Mouse (Mus musculus): ENCODE results near the gene Tceal9. TPM values are rescaled to one million over a fixed set of nuclear protein-coding genes. Genes with fewer than 3 reads are reported as not detected.

The Tceal9 gene
- total RNA-seq, 2 experiments from 2014 or later = 89.7 to 92.3 TPM

DNA sequence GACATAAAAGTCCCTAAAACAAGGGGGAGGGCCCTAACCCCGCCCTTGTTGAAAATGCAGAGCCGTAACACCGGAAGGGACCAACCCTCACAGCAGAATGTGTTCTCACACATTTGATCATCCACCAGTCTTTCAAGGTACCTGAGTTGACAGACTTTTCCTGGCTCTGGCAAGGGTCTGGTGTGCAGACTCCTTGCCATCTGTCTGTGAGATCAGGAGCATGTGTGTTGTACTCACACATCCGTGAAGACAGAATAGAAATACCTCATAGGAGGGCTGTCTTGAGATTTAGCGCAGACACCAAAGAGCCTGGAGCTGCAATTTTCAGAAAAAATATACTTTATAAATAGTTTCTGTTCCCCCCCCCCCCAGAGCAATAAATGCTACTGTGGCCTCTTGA, 34.5 kb downstream of the Tceal9 start:
- Histone ChIP-seq H3K27ac (no peak overlapping the region), H3K4me3 (no peak overlapping the region)
- DNase-seq (ENCODE audit: low spot score in 2 of 2) = no peak
- no peak for TF ChIP-seq CTCF (conservative IDR thresholded peaks at IDR 0.05)

DNA sequence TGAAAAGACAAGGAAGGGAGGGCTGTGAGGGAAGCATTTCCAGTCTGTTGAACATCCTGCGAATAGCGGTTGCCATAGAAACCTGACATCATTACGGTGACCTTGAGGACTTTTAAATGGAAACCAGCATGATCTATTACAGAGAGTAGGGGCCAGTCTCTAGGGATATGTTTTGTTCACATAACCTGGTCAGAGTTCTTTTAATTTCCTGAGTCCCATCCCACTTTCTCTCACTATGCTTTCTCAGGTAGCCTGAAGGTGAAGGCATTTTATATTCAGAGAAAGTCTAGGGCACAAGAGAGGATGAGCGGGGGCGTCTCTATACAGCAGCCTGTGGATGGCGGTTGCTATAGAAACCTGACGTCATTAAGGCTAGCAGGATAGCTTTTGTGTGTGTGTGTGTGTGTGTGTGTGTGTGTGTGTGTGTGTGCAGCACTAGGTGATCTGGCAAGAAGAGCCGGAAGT, 46.0 kb downstream of the Tceal9 start:
- Histone ChIP-seq H3K27ac (peak overlapping the region; percentile 46; the same call in 1 of the 2 replicates), H3K4me3 (peak overlapping the region; percentile 13; the same call in 1 of the 2 replicates)
- no peak for DNase-seq (ENCODE audit: low spot score in 2 of 2)
- TF ChIP-seq CTCF (conservative IDR thresholded peaks at IDR 0.05) = no peak

Other genes with a start within 250 kb of the Tceal9 start
- 10 to 100 TPM; 32.6 to 34.4 TPM for gene Arxes1, start 211.7 kb upstream of the Tceal9 start, total RNA-seq (2021)
- gene Bex2, start 176.8 kb upstream of the Tceal9 start, total RNA-seq (2021) = 100 to 1,000 TPM; 365 to 379 TPM
- under 1 TPM in 1 of 2 experiments, not detected in 1; 0.12 TPM for gene Nxf3, start 159.8 kb upstream of the Tceal9 start, total RNA-seq (2021)
- 10 to 100 TPM; 18.5 to 22.0 TPM for gene Bex4, start 106.1 kb upstream of the Tceal9 start, total RNA-seq (2021)
- 10 to 100 TPM; 33.2 to 40.7 TPM for gene Tceal8, start 72.7 kb upstream of the Tceal9 start, total RNA-seq (2021)
- 100 to 1,000 TPM; 105 to 150 TPM for gene Tceal5, start 41.2 kb upstream of the Tceal9 start, total RNA-seq (2021)
- 1 to 10 TPM; 2.1 to 2.4 TPM for gene Tceal7, start 30.3 kb upstream of the Tceal9 start, total RNA-seq (2021)
- gene Bex1, start 29.6 kb upstream of the Tceal9 start, total RNA-seq (2021) = 10 to 100 TPM; 75.0 to 76.6 TPM
- 100 to 1,000 TPM; 301 to 311 TPM for gene Bex3, start 25.2 kb downstream of the Tceal9 start, total RNA-seq (2021)